Mouse (Mus musculus) liver, embryonic 14.5 days (tissue): ENCODE data around the gene Parg.

ENCODE experiments used
- CTCF ChIP-seq: IDR thresholded peaks from 2 replicates; pipeline ENCODE4 v1.5.1; 2016; ENCODE audit warnings: antibody characterized with exemption, low read depth, control low read depth
- EP300 ChIP-seq: IDR thresholded peaks from 2 replicates; pipeline ENCODE4 v1.6.1; 2016; ENCODE audit warnings: antibody characterized with exemption, low read depth

DNA sequence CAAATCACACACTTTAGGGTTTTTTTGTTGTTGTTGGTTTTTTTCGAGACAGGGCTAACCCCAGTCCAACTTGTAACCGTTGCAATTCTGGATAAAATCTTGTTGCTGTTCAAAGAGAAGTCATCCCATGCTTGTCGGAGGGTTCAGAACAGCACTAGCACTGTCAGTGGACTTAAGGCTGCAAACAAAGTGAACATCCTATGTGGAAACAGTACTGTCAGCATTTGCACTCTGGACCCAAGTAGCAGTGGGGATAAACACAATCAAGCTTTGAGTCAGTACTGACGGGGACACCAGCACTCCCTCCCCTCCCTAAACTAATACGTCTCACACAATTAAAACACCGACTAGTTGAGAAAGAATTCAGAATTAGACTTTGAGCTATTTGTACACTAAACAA, 20.9 kb upstream of the Parg start:
- TF ChIP-seq CTCF (no peak), EP300 (no peak)
